Mouse (Mus musculus) spleen, adult 2 months (tissue): Measurements from ENCODE around the gene Sfswap. TPM values are rescaled to one million over a fixed set of nuclear protein-coding genes. Genes with fewer than 3 reads are reported as not detected.
A peak's percentile ranks its signal among the peaks of the same experiment; 100 is the strongest.
"Not testable (repeated sequence)": the region's sequence is repeated elsewhere in the genome, so short reads cannot be mapped to it uniquely, and the experiment has no call there.

Experiments
- DNase-seq, 2 experiments: peaks; one replicate each; pipeline versions ENCODE4 v3.0.0 to v3.0.0-alpha.2; 2012 to 2021; ENCODE audit warnings: low spot score in 2 of 2, low read depth in 1 of 2
- H3K27ac ChIP-seq: fragments of 200-500 bp; 2 replicates; pipeline ENCODE4 v1.5.1; 2012; ENCODE audit warnings: low read length, inconsistent platforms; ENCODE audit not compliant: insufficient read depth
- H3K27me3 ChIP-seq: fragments of 200-500 bp; 2 replicates; pipeline ENCODE4 v1.6.1; 2012; ENCODE audit warnings: mild to moderate bottlenecking, moderate library complexity, low read length, inconsistent platforms; ENCODE audit not compliant: control insufficient read depth, insufficient read depth
- H3K36me3 ChIP-seq: fragments of 200-500 bp; 2 replicates; pipeline ENCODE4 v1.6.1; 2012; ENCODE audit warnings: mild to moderate bottlenecking, low read length, inconsistent platforms; ENCODE audit not compliant: control insufficient read depth, insufficient read depth
- H3K4me1 ChIP-seq: fragments of 200-500 bp; 2 replicates; pipeline ENCODE4 v1.6.1; 2011; ENCODE audit warnings: inconsistent platforms; ENCODE audit not compliant: control insufficient read depth, insufficient read depth, insufficient read length
- H3K4me3 ChIP-seq: fragments of 200-500 bp; 2 replicates; pipeline ENCODE4 v1.5.1; 2011; ENCODE audit warnings: mild to moderate bottlenecking, inconsistent platforms; ENCODE audit not compliant: insufficient read depth, insufficient read length; ENCODE audit errors: extremely low read depth
- CTCF ChIP-seq: fragments of 200-500 bp; IDR thresholded peaks from 2 replicates; pipeline ENCODE4 v1.5.1; 2011; ENCODE audit warnings: mild to moderate bottlenecking, inconsistent platforms; ENCODE audit not compliant: insufficient read depth, insufficient read length, insufficient replicate concordance; ENCODE audit errors: extremely low read depth
- POLR2A ChIP-seq: fragments of 200-500 bp; IDR thresholded peaks from 2 replicates; pipeline ENCODE4 v1.6.1; 2011; ENCODE audit warnings: low read depth, low read length, inconsistent platforms
- whole genome bisulfite sequencing: fragments of 180-500 bp; shearing (Covaris S2); methylation state at CpG from one replicate; pipeline ENCODE4 v1.1.7; 2018; 5-methylcytosine and 5-hydroxymethylcytosine counted together
- polyA plus RNA-seq: library from polyadenylated mRNA; depleted of rRNA; stranded (reverse); fragments of >200 nt; gene quantifications from 2 replicates; pipeline ENCODE4 v1.2.3, GENCODE M21; 2012; rRNA removed

Sfswap gene
- polyA plus RNA-seq, 1 experiment: 69.8 TPM

GRCm38 (mm10) chr5:129602071-129602487 is 101.1 kb downstream of the Sfswap start:
- H3K36me3 ChIP-seq: no peaks in the 10 kb centered on the region
- DNase-seq: no peak
- no peak overlapping the region for H3K27ac ChIP-seq
- no peaks in the 10 kb centered on the region for H3K4me1 ChIP-seq
- TF ChIP-seq POLR2A (no peak), CTCF (no peak)
- 81% methylated on average over 16 of the region's 16 CpGs for WGBS
- no peak overlapping the region for H3K4me3 ChIP-seq
- no peaks in the 10 kb centered on the region for H3K27me3 ChIP-seq

DNA sequence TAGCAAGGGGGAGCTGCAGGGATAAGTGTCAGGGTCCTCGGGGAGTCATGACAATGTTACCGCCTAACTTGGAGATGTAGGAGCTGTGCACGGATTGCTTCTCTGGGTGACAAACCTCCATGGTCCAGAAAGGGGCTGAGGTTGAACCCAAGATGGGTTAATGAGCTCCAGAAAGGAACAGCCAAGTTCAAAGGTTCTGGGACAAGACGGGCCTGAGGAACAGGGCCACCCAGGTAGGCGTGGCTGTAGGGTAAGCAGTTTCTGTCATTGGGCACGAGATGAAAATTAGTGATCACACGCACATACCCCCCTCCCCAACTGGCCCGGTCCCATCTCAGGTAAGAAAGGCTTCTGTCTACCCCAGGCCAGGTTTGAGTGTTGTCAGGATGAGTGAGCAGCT is 106.5 kb downstream of the Sfswap start:
- H3K4me3 ChIP-seq: no peak overlapping the region
- no peak for DNase-seq
- no peaks in the 10 kb centered on the region for H3K36me3 ChIP-seq
- WGBS: 87% methylated on average over 8 of the region's 8 CpGs
- H3K27me3 ChIP-seq: no peaks in the 10 kb centered on the region
- TF ChIP-seq CTCF: no peak
- TF ChIP-seq POLR2A: no peak
- H3K4me1 ChIP-seq: no peaks in the 10 kb centered on the region
- H3K27ac ChIP-seq: no peak overlapping the region

DNA sequence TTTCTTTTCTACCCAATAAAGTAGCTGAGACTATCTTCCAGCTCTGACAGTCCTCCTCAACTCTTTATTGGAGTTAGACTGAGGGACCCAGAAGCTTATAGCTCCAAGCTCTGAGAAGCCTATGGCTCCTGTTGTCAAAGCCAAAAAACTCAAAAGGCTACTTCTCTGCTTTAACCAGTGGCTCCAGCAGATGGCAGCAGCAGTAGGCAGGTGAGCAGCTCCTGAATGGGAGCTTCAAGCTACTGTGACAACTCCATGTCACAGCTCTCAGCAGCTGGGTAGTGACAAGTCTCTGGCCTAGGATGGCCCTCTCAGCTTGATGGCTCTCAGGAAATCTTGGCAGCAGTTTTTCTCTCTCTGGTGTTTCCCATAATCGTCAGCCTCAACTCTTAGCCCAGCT is 110.0 kb downstream of the Sfswap start:
- 0% methylated on average over 1 of the region's 1 CpGs for WGBS
- Histone ChIP-seq H3K4me1 (no peaks in the 10 kb centered on the region), H3K36me3 (no peaks in the 10 kb centered on the region), H3K27ac (no peak overlapping the region), H3K27me3 (no peaks in the 10 kb centered on the region), H3K4me3 (no peak overlapping the region)
- DNase-seq: peak in 1 of 2 experiments; percentile 50
- TF ChIP-seq CTCF (peak; percentile 61; the same call in 1 of the 2 replicates), POLR2A (no peak)

- not testable (repeated sequence) for H3K36me3 ChIP-seq, H3K4me3 ChIP-seq, H3K27ac ChIP-seq, DNase-seq, H3K27me3 ChIP-seq, H3K4me1 ChIP-seq
- WGBS: 66% methylated on average over 9 of the region's 9 CpGs
These were observed 119.6 kb downstream of the Sfswap start for GRCm38 (mm10) chr5:129620600-129620999.

Other genes with a start within 250 kb of the Sfswap start
- gene Mmp17, start 82.9 kb downstream of the Sfswap start, polyA plus RNA-seq: 3.2 and 3.4 TPM in 2 replicates
- gene Zfp11, start 168.9 kb downstream of the Sfswap start, polyA plus RNA-seq: 0.61 and 0.73 TPM in 2 replicates
- not detected in 2 replicates for gene Sept14, start 207.3 kb downstream of the Sfswap start, polyA plus RNA-seq
- gene Mrps17, start 214.3 kb downstream of the Sfswap start, polyA plus RNA-seq: 29.2 and 34.9 TPM in 2 replicates
- 16.3 and 19.4 TPM in 2 replicates for gene Nipsnap2, start 223.8 kb downstream of the Sfswap start, polyA plus RNA-seq